Mouse (Mus musculus) erythroblast, embryonic 14.5 days (primary cell): ENCODE measurements around the gene Paqr9.

ENCODE experiments used
- GATA1 ChIP-seq: IDR thresholded peaks from 2 replicates; pipeline ENCODE4 v1.6.1; 2012; ENCODE audit warnings: low read length, inconsistent platforms, mixed read lengths
- TAL1 ChIP-seq: IDR thresholded peaks from 3 replicates; pipeline ENCODE4 v1.6.1; 2012; ENCODE audit warnings: low read length, inconsistent platforms, mixed read lengths

DNA sequence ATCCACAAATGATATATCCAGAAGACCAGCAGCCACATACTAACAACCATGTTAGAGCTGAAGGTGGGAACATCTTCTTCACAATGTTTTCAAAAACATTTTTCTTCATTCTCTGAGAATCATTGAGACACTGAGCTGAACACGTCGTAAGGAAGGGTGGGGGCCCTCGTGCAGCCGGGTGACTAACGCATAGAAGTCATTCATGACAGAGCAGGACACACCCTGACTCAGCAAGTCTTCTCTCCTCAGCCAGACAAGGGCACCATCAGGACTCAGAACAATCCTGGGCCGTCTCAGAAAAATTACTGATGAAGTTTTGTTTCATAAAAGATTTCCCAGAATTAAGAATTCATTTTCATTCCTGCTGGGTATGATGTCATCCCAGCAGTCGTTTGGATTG, 12.8 kb upstream of the Paqr9 start:
- TF ChIP-seq GATA1: no peak
- TF ChIP-seq TAL1: no peak
